Mouse (Mus musculus) G1E (cell line): ENCODE results near the gene Mrgprf.

Experiments used
- CTCF ChIP-seq: IDR thresholded peaks from 2 replicates; pipeline ENCODE4 v1.5.1; 2012; ENCODE audit warnings: low read depth, low read length, inconsistent platforms, mixed read lengths
- GATA1 ChIP-seq: IDR thresholded peaks from 2 replicates; pipeline ENCODE4 v1.6.1; 2012; ENCODE audit warnings: borderline replicate concordance, low read length, inconsistent platforms, mixed read lengths

GRCm38 (mm10) chr7:145330641-145331040 is 30.0 kb downstream of the Mrgprf start:
- no peak for TF ChIP-seq CTCF
- no peak for TF ChIP-seq GATA1
